Mouse (Mus musculus) adrenal gland, adult 8-10 months (tissue): ENCODE data around the gene Gm49387. TPM values are rescaled to one million over a fixed set of nuclear protein-coding genes. Genes with fewer than 3 reads are reported as not detected.

Source experiments
- DNase-seq: peaks from one replicate; pipeline ENCODE4 v3.0.0; 2022
- total RNA-seq, 4 experiments: library from RNA; stranded (reverse); gene quantifications; 2 replicates each; pipeline ENCODE4 v1.2.4; 2022

Gene Gm49387
- total RNA-seq, result not detected

- no peak for DNase-seq
Measured at GRCm38 (mm10) chr14:31640346-31640889, at the start of gene Gm49387. TSS of gene Gm49387 (minus strand) at chr14:31640878.

GRCm38 (mm10) chr14:31686231-31686630 is 45.6 kb upstream of the Gm49387 start:
- DNase-seq, result no peak

DNA sequence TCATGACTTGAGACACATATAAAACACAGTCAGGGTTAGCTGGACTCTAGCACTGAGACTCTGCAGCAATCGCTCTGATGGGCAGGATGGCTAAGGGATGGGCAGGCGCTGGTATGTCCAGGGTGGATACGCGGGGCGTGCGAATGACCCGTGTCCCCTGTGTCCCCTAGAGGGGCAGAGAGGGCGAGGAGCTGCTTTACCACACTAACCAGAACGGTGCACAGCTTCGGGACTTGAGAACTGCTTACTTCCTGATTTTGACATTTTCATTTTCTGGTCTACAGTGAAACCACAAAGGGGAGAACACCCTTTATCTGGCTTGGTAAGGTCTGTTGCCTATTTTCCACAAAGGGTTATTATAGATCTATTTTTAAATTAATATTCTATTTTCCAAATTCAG is 45.0 kb upstream of the Gm49387 start:
- no peak for DNase-seq

GRCm38 (mm10) chr14:31684343-31685040 is 43.8 kb upstream of the Gm49387 start:
- no peak for DNase-seq

DNA sequence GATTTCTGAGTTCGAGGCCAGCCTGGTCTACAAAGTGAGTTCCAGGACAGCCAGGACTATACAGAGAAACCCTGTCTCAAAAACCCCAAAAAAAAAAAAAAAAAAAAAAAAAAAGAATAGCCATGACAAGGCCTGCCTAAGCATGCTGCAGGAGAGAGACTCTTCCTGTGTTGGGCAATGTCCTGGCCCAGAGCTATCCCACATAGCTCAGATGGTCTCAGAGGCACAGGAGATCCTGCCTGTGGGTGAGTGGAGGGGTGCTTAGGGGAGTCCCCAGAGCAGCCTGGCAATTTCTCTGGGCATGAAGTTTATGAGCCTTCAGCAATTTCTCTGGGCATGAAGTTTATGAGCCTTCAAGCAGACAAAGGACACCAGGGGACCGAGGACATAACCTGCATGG is 42.9 kb upstream of the Gm49387 start:
- no peak for DNase-seq

GRCm38 (mm10) chr14:31681931-31682555 is 41.4 kb upstream of the Gm49387 start:
- DNase-seq, result no peak

DNA sequence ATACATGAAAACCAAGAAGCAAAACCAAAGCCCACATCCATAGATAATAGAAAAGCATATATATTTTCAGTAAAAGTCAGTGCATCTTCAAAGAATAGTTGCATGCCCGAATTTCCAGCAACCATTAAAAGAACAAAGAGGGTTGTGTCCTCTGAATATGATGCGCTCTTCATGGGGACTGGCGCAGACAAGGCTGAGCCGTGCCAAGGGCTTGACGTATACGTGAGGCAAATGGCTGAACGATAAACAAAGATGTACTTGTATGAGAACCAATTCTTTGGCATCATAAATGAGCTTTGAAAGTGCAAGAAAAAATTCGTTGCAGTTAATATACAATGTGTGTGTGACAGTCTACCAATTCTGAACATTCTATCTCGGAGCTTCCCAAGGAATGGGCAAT is 40.6 kb upstream of the Gm49387 start:
- no peak for DNase-seq

- DNase-seq, result no peak
Measured at GRCm38 (mm10) chr14:31680656-31681055, 40.0 kb upstream of the Gm49387 start.

- DNase-seq, result no peak
Measured at GRCm38 (mm10) chr14:31671635-31672320, 31.1 kb upstream of the Gm49387 start.

GRCm38 (mm10) chr14:31669642-31670490 is 29.2 kb upstream of the Gm49387 start:
- DNase-seq, result no peak

DNA sequence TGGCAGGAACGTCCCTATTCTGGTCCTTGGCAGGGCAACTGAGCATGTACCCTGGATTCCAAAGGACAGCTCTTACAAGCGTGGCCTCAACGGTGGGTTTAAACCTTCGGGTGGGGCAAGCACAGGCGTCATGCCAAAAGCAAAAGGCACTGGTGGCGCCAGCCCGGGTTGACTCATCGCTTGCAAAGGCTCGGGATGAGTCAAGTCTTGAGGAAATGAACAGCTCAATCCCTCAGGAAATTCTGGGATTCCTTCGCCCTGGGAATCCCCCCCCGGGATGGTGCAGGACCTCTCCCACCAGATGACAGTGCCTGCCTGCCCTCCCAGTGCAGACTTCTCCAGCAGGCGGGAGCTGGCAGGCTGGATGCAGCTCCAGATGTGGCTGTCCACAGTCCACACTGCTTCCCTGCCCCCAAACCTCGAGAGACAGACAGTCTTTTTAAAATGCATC is 28.5 kb upstream of the Gm49387 start:
- DNase-seq, result peak; percentile 84

- no peak for DNase-seq
Measured at GRCm38 (mm10) chr14:31668326-31668725, 27.6 kb upstream of the Gm49387 start.

DNA sequence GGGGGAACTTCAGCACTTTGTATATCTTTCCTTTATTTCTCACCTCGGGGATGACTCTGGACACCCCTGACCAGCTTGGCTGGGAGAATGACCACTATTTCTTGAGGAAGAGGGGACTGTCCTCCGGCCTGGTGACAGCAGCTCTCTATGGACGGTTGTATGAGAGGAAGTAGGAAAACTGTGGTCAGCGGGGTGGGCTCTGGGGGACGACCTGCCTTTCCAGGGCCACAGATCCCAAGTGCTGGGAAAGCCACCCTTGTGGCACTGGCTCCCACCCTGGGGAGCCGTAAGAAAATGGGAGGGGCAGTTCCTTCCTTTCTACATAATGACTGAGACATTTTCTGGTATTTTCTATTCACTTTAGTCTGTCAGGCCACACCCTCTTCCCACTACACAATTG is 27.1 kb upstream of the Gm49387 start:
- no peak for DNase-seq

GRCm38 (mm10) chr14:31666931-31667705 is 26.4 kb upstream of the Gm49387 start:
- DNase-seq, result no peak

- no peak for DNase-seq
Measured at GRCm38 (mm10) chr14:31665566-31665940, 24.9 kb upstream of the Gm49387 start.

DNA sequence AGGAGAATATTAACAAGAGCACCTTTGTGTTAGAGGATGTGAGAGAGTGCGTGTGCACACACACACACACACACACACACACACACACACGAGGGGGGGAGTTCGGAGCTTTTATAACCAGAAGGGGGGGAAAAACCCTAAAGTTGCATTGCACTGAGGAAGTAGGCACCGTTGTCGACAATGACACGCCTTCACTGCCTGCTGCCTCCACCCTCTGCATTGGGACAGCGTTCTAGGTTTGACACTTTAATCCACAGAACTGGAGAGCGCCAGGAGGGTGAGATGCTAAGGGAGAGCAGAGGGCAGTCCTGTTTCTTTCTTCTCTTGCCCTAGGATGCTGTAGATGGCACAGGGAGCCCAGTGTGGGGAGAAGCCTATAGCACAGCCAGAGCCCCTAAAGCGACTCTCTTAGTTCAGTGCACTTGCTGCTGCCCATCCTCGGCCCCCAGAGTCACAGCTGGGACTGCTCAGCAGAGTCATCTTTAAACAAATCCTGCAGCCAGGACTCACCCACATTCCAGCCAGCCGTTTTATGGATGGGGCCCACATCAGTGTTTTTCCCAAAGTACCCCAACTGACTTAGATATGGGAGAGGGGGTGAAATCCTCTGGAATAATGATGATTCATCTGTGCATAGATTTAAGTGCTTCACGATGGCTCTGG is 24.4 kb upstream of the Gm49387 start:
- DNase-seq, result no peak

DNA sequence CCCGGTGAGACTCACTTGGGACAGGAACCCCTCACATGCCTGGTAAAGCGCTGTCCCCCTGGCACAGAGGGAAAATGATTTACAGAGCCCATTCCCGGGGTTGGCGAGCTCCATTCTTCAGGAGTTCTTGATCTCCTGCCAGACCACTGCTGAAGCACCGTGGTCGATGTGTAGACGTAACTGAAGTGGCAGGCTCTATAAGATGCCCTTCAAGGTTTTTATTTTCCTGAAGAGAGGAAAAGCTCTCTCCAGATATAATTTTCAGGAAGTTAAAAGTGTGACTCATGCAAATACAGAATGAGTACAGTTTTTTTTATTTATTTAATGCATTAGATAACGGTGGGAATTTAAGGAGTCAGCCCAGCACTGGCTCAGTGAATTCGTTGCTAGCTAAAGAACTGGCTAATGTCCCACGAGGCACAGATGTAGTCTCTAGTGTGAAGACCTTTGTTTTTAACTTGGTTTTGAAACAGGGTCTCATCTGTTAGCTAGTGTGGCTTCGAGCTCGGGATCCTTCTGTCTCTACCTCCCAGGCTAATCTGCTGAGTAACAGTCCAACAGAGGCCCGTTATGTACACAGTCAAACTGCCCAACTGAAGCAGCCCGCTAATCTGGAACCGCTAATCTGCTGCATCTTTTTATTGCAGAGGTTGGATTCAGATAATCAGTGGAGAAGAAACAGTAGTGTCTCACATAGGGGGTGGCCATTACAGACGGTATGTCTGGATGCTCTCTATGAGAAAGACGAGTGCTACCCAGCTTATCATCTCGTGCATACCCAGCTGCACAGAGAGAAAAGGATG is 23.6 kb upstream of the Gm49387 start:
- no peak for DNase-seq

GRCm38 (mm10) chr14:31663376-31664099 is 22.9 kb upstream of the Gm49387 start:
- DNase-seq, result no peak

GRCm38 (mm10) chr14:31662555-31663211 is 22.0 kb upstream of the Gm49387 start:
- peak; percentile 64 for DNase-seq
